Mouse (Mus musculus): ENCODE results near the gene Memo1. TPM values are rescaled to one million over a fixed set of nuclear protein-coding genes. Genes with fewer than 3 reads are reported as not detected.

Memo1 gene
- total and polyA plus RNA-seq, 3 experiments = 47.7 to 133 (median 76.4) TPM

DNA sequence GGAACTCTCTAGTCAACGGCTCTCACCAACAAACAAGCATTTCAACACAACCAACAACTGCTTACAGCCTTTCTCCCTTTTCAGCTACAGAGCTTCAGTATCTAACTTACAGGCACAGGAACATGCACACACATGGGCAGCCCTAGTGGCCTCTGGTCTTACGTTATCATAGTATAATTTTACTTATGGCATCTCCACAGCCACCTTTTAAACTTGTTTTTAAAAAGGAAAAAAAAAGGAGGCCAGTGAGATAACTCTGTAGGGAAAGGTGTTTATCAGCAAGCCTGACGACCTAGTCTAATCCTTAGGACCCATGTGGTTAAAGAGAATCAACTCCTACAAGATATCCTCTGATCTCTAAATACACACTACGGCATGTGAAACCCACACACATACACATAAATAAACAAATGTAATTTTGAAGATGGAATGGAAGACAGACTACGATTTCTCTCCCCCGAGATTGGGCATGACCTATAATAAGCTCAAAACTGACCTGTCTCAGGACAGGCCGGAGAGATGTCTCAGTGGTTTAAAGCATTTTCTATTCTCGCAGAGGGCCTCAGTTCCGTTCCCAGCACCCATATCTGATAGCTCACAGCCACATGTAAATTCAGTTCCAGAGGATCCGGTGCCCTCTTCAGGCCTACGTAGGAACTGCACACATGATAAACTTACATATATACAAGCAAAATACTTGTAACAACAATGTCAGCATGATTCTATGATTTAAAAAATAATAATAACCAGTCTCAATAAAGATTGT, 27.7 kb downstream of the Memo1 start:
- peaks cover 0 to 36% of the 10 kb centered on the region in 2 experiments for H3K36me3 ChIP-seq (replicated peaks in 1 of 2; ENCODE audit: control insufficient read depth in 1 of 2, insufficient read depth in 1 of 2, low read length in 1 of 2)

GRCm38 (mm10) chr17:74265636-74266035, 29.7 kb downstream of the Memo1 start:
- Histone ChIP-seq H3K4me3 (replicated peaks in 1 of 3; ENCODE audit: low read depth in 2 of 3, low read length in 2 of 3, poor library complexity in 1 of 3) (no peak overlapping the region), H3K9me3 (replicated peaks; ENCODE audit: low read length) (peaks cover 5% of the 10 kb centered on the region), H3K36me3 (replicated peaks in 1 of 2; ENCODE audit: control insufficient read depth in 1 of 2, insufficient read depth in 1 of 2, low read length in 1 of 2) (peaks cover 0 to 28% of the 10 kb centered on the region in 2 experiments), H3K9ac (ENCODE audit: insufficient read depth, low read depth) (no peak overlapping the region), H3K4me1 (ENCODE audit: control insufficient read depth in 1 of 2, insufficient read depth in 2 of 2) (peaks cover 5 to 30% of the 10 kb centered on the region in 2 experiments; a peak in 3 of 4 replicates), H3K4me2 (ENCODE audit: insufficient read depth, low read depth, poor library complexity, severe bottlenecking) (no peak overlapping the region), H3K27me3 (replicated peaks) (no peaks in the 10 kb centered on the region), H3K27ac (ENCODE audit: insufficient read depth, low read depth) (no peak overlapping the region), H3K79me2 (replicated peaks; ENCODE audit: control insufficient read depth, extremely low read depth, insufficient read depth, poor library complexity, severe bottlenecking) (peaks cover 42% of the 10 kb centered on the region)
- TF ChIP-seq ZKSCAN1 (IDR thresholded peaks at IDR 0.05; ENCODE audit: borderline replicate concordance, low read depth, low read length) (no peak), NELFE (IDR thresholded peaks at IDR 0.05; ENCODE audit: low read depth, low read length) (no peak), ZNF384 (IDR thresholded peaks at IDR 0.05; ENCODE audit: low read depth, low read length) (peak; percentile 55)
- in situ Hi-C loops (cut with MboI; ENCODE audit: low pct_ligation_motif_present, low pct_unique_long_range_greater_than_20kb, low sequenced_read_pairs) (no loop called here), dilution Hi-C loops (cut with MboI; ENCODE audit: extremely low pct_ligation_motif_present, extremely low pct_unique_long_range_greater_than_20kb, low sequenced_read_pairs) (no loop called here)
- DNase-seq (ENCODE audit: extremely low read depth) = no peak

More for the DNA sequence above, 27.7 kb downstream of the Memo1 start:
- Histone ChIP-seq H3K27me3 (replicated peaks) (no peaks in the 10 kb centered on the region), H3K4me3 (replicated peaks in 1 of 3; ENCODE audit: low read depth in 2 of 3, low read length in 2 of 3, poor library complexity in 1 of 3) (no peak overlapping the region), H3K4me2 (ENCODE audit: insufficient read depth, low read depth, poor library complexity, severe bottlenecking) (no peak overlapping the region), H3K4me1 (ENCODE audit: control insufficient read depth in 1 of 2, insufficient read depth in 2 of 2) (peaks cover 1 to 24% of the 10 kb centered on the region in 2 experiments; a peak in 3 of 4 replicates), H3K79me2 (replicated peaks; ENCODE audit: control insufficient read depth, extremely low read depth, insufficient read depth, poor library complexity, severe bottlenecking) (peaks cover 47% of the 10 kb centered on the region), H3K27ac (ENCODE audit: insufficient read depth, low read depth) (no peak overlapping the region), H3K9ac (ENCODE audit: insufficient read depth, low read depth) (no peak overlapping the region), H3K9me3 (replicated peaks; ENCODE audit: low read length) (peaks cover 5% of the 10 kb centered on the region)
- in situ Hi-C loops (cut with MboI; ENCODE audit: low pct_ligation_motif_present, low pct_unique_long_range_greater_than_20kb, low sequenced_read_pairs) (no loop called here), dilution Hi-C loops (cut with MboI; ENCODE audit: extremely low pct_ligation_motif_present, extremely low pct_unique_long_range_greater_than_20kb, low sequenced_read_pairs) (no loop called here)
- no peak for TF ChIP-seq ZMIZ1 (IDR thresholded peaks at IDR 0.05; ENCODE audit: low read depth, low read length)
- TF ChIP-seq POLR2A (IDR thresholded peaks at IDR 0.05; ENCODE audit: low read depth, low read length) = no peak
- TF ChIP-seq E2F4 (IDR thresholded peaks at IDR 0.05; ENCODE audit: insufficient replicate concordance, low read depth, low read length) = no peak
- TF ChIP-seq CTCF (conservative IDR thresholded peaks at IDR 0.05 in 1 of 2, IDR thresholded peaks at IDR 0.05 in 1 of 2; ENCODE audit: low read depth in 2 of 2, low read length in 2 of 2) = peak; percentile 24 to 35; a peak in 2 of 4 replicates
- DNase-seq (ENCODE audit: extremely low read depth) = no peak

DNA sequence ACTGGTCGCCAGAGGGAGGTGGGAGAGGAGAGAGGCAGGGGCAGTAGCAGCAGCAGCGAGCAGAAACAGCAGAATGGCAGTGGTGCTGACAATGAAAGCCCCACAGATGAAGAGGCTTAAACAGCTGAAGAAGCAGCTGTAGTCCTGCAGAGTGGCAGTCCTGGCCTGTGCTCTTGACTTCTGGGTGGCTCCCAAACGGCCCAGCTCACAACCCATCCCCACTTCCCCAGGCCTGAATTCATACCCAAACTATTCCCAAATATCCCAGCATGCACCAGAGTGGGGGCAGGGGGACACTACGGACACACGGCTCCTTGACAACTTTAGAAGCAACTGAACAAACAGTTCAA, 30.2 kb downstream of the Memo1 start:
- H3K79me2 ChIP-seq (replicated peaks; ENCODE audit: control insufficient read depth, extremely low read depth, insufficient read depth, poor library complexity, severe bottlenecking) = peaks cover 42% of the 10 kb centered on the region
- in situ Hi-C loops (cut with MboI; ENCODE audit: low pct_ligation_motif_present, low pct_unique_long_range_greater_than_20kb, low sequenced_read_pairs) (no loop called here), dilution Hi-C loops (cut with MboI; ENCODE audit: extremely low pct_ligation_motif_present, extremely low pct_unique_long_range_greater_than_20kb, low sequenced_read_pairs) (no loop called here)
- H3K27me3 ChIP-seq (replicated peaks) = no peaks in the 10 kb centered on the region
- H3K9ac ChIP-seq (ENCODE audit: insufficient read depth, low read depth) = no peak overlapping the region
- peaks cover 5% of the 10 kb centered on the region for H3K9me3 ChIP-seq (replicated peaks; ENCODE audit: low read length)
- no peak overlapping the region for H3K4me3 ChIP-seq (replicated peaks in 1 of 3; ENCODE audit: low read depth in 2 of 3, low read length in 2 of 3, poor library complexity in 1 of 3)
- no peak overlapping the region for H3K4me2 ChIP-seq (ENCODE audit: insufficient read depth, low read depth, poor library complexity, severe bottlenecking)
- TF ChIP-seq GABPA (IDR thresholded peaks at IDR 0.05; ENCODE audit: insufficient replicate concordance, low read depth, low read length) (no peak), HCFC1 (IDR thresholded peaks at IDR 0.05; ENCODE audit: low read depth, low read length) (no peak), TBP (conservative IDR thresholded peaks at IDR 0.05; ENCODE audit: low read depth, low read length) (no peak), CTCF (conservative IDR thresholded peaks at IDR 0.05 in 1 of 2, IDR thresholded peaks at IDR 0.05 in 1 of 2; ENCODE audit: low read depth in 2 of 2, low read length in 2 of 2) (no peak), E2F4 (IDR thresholded peaks at IDR 0.05; ENCODE audit: insufficient replicate concordance, low read depth, low read length) (no peak), IRF4 (IDR thresholded peaks at IDR 0.05; ENCODE audit: low read depth, low read length) (no peak), USF1 (IDR thresholded peaks at IDR 0.05; ENCODE audit: low read depth, low read length) (no peak), POLR2A (IDR thresholded peaks at IDR 0.05; ENCODE audit: low read depth, low read length) (no peak), MAX (IDR thresholded peaks at IDR 0.05; ENCODE audit: low read length) (no peak), ZKSCAN1 (IDR thresholded peaks at IDR 0.05; ENCODE audit: borderline replicate concordance, low read depth, low read length) (no peak)
- no peak overlapping the region for H3K27ac ChIP-seq (ENCODE audit: insufficient read depth, low read depth)
- peaks cover 5 to 30% of the 10 kb centered on the region in 2 experiments; a peak in 3 of 4 replicates for H3K4me1 ChIP-seq (ENCODE audit: control insufficient read depth in 1 of 2, insufficient read depth in 2 of 2)
- H3K36me3 ChIP-seq (replicated peaks in 1 of 2; ENCODE audit: control insufficient read depth in 1 of 2, insufficient read depth in 1 of 2, low read length in 1 of 2) = peaks cover 0 to 28% of the 10 kb centered on the region in 2 experiments
- no peak for DNase-seq (ENCODE audit: extremely low read depth)

Data from CH12.LX (cell line).